Mouse (Mus musculus) stomach, postnatal 0 days (tissue): ENCODE measurements around the gene Gm8068.
"Not testable (repeated sequence)": the region's sequence is repeated elsewhere in the genome, so short reads cannot be mapped to it uniquely, and the experiment has no call there.

ENCODE experiments used
- CTCF ChIP-seq: IDR thresholded peaks from 2 replicates; pipeline ENCODE4 v1.5.1; 2016; ENCODE audit warnings: antibody characterized with exemption, low read depth, mild to moderate bottlenecking, moderate library complexity
- EP300 ChIP-seq: optimal IDR thresholded peaks from 2 replicates; pipeline ENCODE3; 2016; ENCODE audit warnings: antibody characterized with exemption

DNA sequence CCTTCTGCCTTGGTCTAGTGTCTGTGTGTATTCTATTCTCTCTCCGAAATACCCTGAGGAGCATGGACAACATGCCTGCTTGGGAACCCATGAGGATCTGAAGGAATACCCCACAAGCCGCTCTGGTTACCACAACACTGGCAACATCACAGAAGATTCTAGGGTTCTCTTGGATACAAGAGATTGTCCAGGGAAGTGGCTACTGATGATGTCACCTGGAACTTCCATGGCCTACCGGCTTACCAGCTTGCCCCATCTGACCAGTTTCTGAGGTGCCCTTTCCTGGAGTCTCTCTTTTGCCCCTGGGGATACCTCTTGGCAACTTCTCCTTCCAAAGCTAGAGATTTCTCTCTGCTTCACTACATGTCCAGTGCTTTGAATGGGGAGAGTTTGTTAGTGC lies at the start of gene Gm8068:
- TF ChIP-seq CTCF, EP300: not testable (repeated sequence)
